Mouse (Mus musculus): ENCODE results near the gene Ap1g1.

DNA sequence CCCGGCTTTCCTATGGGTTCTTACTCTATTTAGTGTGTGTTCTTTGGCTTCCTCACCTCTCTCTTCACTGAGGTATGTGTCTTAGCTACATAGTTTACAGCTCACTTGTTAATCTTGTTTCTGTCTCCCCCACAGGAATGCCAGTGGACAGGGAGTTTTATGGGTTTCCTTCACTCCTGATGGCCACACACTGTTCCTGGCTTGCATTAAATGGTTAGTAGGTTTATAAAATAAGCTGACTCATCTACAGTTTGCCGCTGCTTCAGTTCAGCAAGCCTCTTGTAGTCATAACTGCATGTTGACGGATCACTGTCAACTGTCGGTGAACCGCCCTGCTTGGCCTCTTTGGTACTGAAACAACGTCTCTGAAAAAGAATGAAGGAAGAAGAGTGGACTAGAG, 14.3 kb upstream of the Ap1g1 start:
- TF ChIP-seq CTCF (IDR thresholded peaks at IDR 0.05; ENCODE audit: extremely low read depth, insufficient read depth, low read length): no peak
- no peak for TF ChIP-seq POLR2A (IDR thresholded peaks at IDR 0.05; ENCODE audit: extremely low read depth, insufficient read depth, low read length)
